Mouse (Mus musculus) liver, adult (tissue): ENCODE data around the gene Acox3.

Source experiments
- GATA4 ChIP-seq: IDR thresholded peaks from 2 replicates; pipeline ENCODE4 v1.6.1; 2014; ENCODE audit warnings: mild to moderate bottlenecking, low read length; ENCODE audit not compliant: insufficient replicate concordance

The Acox3 gene

DNA sequence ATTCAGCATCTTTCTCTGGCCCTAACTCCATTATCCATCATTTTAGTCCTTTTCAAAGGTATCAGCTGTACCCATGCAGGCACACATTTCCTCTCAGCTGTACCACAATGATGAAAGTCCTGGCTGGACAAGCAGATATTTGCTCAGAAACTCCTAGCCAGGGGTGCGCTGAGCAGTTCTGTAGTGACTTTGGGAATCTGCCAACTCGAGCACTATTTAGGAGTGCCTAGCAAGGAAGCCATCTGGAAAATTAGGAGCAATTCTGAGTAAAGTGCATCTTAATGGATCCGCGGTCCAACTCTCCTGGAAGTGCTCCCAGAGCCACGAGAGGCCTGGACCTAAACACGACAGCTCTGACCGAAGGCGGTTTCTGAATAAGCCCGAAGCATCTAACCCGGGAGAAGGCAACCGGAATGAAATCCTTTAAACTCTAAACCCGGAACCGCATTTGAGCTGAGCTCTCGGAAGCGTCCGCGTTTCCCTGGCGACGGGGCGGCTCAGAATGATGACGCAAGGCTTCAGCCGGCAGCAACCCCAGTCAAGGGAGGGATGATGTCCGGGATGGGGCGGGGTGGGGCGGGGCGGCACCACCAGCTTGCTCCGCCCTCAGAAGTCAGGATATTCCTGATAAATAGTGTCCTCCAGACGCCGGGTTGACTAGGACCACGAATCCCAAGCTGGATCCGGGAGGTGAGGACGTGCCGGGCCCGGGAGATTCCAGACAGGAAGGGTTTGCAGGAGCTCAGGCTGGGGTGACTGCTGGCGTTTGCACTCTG is at the start of gene Acox3:
Acox3 (plus strand) TSS at position 596 of the 776 bp plus-strand sequence.
- no peak for TF ChIP-seq GATA4

DNA sequence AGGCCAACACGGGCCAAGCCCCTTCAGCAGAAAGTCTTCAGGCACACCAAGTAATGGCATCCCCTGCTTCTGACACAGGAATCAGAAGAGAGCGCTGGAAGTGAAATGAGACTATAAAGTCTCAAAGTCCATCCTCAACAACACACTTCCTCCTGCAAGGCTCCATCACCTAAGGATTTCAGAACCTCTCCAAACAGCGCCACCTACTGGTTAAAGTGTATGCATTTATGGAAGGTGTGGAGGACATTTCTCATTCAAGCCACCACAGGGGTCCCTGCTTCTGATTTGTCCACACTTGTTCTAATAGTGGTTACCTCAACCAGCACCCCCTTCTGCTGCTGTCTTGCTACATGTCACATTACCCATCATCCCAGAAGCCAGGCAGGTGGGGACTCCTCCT is 46.6 kb upstream of the Acox3 start:
- no peak for TF ChIP-seq GATA4

GRCm38 (mm10) chr5:35537474-35537873 is 45.4 kb upstream of the Acox3 start:
- no peak for TF ChIP-seq GATA4

- no peak for TF ChIP-seq GATA4
Observed at GRCm38 (mm10) chr5:35538022-35538421, 44.8 kb upstream of the Acox3 start.

DNA sequence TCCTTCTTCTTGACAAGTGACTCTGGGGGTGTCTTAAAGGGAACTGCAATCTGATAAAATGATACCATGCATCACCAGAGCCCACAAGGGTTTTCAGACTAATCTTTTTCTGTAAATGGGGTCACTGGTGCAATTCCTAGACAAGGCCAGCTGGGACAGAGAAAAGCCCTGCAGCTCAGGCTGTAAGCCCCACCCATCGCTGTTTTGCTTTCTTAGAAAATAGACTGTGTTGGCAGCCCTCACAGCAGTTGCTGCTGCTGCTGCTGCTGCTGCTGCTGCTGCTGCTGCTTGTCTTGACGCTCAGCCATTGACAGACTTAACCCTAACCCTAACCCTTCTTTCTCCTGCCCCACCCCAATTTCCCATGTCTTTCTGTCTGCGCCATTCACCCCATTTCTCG is 43.3 kb upstream of the Acox3 start:
- TF ChIP-seq GATA4: no peak

GRCm38 (mm10) chr5:35540555-35540954 is 42.3 kb upstream of the Acox3 start:
- no peak for TF ChIP-seq GATA4

DNA sequence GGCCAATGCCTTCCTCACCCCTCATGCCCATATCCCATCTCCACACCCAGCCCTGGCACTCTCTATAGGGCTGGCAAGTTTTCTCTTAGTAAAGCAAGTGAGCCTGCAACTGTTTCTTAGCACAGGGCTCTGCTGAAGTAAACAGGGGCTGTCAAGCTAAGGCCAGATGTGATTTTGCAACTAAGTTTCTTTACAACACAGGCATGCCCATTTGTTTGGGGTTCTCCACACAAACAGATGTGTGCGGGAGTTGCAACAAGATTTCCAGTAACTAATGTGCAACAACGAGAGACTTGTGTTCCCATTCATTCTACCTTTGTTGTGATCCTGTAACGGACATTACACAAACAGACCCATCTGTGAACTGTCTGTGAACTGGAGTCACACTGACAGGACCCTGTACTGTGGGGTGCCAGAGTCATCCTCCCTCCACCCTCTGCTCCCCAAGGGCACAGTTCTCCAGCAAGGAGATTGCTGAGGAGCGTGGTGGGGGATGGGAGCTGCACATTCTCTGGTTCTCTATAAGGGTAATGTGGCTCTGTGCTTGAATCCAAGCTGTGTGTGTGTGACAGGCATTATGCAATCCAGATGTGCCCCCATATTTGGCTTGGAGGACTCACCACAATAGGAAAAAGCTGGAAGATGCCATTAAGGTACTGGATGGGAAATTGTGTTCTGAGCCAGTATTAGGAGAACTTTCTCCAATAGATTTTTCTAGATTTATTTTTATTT is 41.6 kb upstream of the Acox3 start:
- no peak for TF ChIP-seq GATA4

- TF ChIP-seq GATA4: no peak
Observed at GRCm38 (mm10) chr5:35546127-35546526, 36.7 kb upstream of the Acox3 start.

DNA sequence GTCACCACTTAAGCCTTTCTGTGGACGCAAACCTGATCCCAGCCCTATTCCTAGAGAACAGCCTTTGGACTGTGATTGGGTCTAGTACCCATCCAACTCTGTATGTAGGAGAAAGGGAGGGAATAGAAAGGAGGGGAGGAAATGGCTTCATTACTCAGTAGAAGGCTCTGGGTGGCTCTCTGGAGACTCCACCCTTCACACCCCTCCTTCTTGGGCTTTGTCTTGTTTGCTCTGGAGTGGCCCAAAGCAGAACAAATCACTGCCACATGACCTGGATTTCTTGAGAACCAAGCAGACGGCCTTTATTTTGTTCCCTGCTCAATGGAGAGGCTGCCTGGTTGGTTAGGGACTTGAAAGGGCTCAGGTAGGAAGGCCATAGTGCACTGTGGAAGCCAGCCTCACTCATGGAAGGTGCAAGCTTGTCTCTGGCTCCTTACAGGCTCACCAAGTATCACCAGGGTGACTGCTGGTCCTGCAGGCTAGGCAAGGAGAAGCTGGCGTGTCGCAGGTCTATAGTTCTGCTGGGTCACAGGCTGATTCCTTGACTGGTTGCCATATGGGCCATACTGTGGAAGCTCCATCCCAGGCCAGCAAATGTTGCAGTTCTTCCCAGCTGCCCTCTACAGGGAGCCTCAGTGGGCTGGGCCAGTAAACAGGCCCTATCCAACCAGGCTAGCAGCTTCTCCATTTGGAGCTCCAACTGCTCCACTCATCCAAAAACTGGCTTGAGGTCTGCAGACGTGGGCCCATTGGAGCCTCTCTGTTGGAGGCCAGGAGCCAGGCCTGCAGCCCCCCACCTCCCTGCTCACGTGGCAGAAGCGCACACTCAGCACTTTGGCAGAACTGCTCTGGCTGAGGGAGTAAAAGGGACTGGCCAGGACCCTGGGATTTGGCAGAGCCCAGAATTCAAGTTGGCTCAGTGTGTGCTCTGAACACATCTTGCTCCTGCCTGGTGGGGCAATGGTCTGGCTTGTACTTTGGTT is 30.7 kb upstream of the Acox3 start:
- no peak for TF ChIP-seq GATA4

GRCm38 (mm10) chr5:35552838-35553539 is 29.9 kb upstream of the Acox3 start:
- no peak for TF ChIP-seq GATA4

DNA sequence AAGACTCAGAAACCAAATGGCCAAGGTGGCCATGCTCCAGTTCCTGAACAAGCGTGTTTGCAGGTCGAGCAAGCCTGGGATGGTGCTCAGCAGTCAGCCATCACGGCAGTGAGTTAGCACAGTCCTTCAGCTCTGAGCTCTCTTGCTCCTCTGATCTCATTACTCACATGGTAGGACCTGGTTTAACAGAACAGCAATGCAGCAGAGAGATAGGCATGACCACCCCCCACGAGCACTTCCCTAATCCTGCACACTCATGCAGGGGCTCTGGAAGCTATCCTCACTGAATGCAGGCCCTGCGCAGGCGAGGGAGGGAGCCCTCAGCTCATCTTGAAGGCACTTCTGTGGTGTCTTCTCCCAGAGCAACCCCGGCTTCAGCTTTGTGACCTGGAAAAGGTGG is 26.4 kb upstream of the Acox3 start:
- TF ChIP-seq GATA4: no peak

DNA sequence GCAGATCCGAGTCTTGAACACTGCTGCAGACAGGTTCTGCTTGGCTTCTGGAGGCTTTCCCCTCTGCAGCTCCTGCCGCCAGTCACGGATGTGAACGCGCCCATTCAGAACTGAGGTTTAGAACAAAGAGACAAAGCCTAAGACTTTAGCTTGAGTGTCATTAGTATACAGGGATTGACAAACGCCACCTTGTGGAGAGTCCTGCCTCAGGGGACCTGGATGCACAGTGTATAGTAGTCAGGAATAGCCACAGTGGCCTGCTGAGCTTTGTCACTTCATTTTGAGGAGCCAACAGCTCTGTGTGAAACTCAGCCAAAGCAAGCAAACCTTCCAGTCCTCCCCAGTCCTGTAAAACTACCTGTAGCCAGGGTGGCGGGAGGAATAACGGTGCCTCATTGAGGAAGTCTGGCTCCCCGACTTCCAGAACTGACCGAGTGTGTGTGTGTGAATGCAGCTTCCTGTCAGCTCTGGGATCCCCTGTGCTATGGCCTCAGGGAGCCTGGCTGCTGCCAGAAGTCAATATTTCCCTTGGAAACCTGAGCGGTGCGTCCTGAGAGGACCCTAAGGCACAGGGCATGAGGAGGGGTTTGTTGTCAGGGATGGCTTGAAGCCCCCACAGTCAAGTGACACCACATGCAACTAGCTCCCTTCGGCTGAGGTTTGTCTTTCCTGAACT is 24.8 kb upstream of the Acox3 start:
- no peak for TF ChIP-seq GATA4

DNA sequence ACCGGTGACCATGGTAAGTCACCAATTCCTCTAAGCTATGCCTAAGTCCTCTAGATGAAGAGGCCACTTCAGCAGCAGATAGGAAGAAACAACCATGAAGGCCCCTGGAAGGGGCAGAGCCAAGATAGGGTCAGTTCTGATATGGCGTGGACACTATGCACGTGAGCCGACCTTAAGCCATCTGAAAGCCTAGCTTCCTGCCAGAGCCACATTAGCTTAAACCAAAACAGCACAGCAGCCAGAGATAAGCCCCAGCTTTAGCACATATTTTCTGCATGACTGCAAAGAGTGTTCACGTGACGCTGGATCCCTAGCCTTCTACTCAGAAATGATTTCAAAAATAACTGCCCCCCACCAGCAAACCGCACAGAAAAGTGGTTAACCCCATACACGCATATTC is 23.4 kb upstream of the Acox3 start:
- TF ChIP-seq GATA4: peak; percentile 60; the same call in 1 of the 2 replicates

- no peak for TF ChIP-seq GATA4
Observed at GRCm38 (mm10) chr5:35562616-35563015, 20.2 kb upstream of the Acox3 start.
